Mouse (Mus musculus) forebrain, embryonic 12.5 days (tissue): Measurements from ENCODE around the gene Srgap1. TPM values are rescaled to one million over a fixed set of nuclear protein-coding genes. Genes with fewer than 3 reads are reported as not detected.
A peak's percentile ranks its signal among the peaks of the same experiment; 100 is the strongest.
"Not testable (repeated sequence)": the region's sequence is repeated elsewhere in the genome, so short reads cannot be mapped to it uniquely, and the experiment has no call there.

Experiments used
- ATAC-seq: fragments of 200-750 bp; cut with Nextera tagmentation; 2 replicates; pipeline ENCODE4 v1.8.0; 2017; ENCODE audit warnings: moderate TSS enrichment; ENCODE audit not compliant: low FRiP score
- H3K27ac ChIP-seq: fragments of 300-500 bp; sonication (generic); 2 replicates; pipeline ENCODE4 v1.5.1; 2016; ENCODE audit warnings: mild to moderate bottlenecking
- H3K27me3 ChIP-seq: fragments of 300-500 bp; sonication (generic); 2 replicates; pipeline ENCODE4 v1.6.1; 2016; ENCODE audit warnings: mild to moderate bottlenecking
- H3K36me3 ChIP-seq: fragments of 300-500 bp; sonication (generic); replicated peaks from 2 replicates; pipeline ENCODE4 v1.6.1; 2016; ENCODE audit warnings: mild to moderate bottlenecking
- H3K4me1 ChIP-seq: fragments of 300-500 bp; sonication (generic); 2 replicates; pipeline ENCODE4 v1.6.1; 2016
- H3K4me2 ChIP-seq: fragments of 300-500 bp; sonication (generic); 2 replicates; pipeline ENCODE4 v1.6.1; 2016; ENCODE audit warnings: mild to moderate bottlenecking, moderate library complexity
- H3K4me3 ChIP-seq: fragments of 300-500 bp; sonication (generic); replicated peaks from 2 replicates; pipeline ENCODE4 v1.5.1; 2016; ENCODE audit warnings: mild to moderate bottlenecking
- H3K9ac ChIP-seq: fragments of 300-500 bp; sonication (generic); 2 replicates; pipeline ENCODE4 v1.6.1; 2016; ENCODE audit warnings: mild to moderate bottlenecking
- H3K9me3 ChIP-seq: fragments of 300-500 bp; sonication (generic); 2 replicates; pipeline ENCODE4 v1.6.1; 2016
- WGBS: fragments of 180-500 bp; shearing (Covaris S2); methylation state at CpG from one replicate; pipeline ENCODE4 v1.1.7; 2016; 5-methylcytosine and 5-hydroxymethylcytosine counted together
- polyA plus RNA-seq: library from polyadenylated mRNA; unstranded; fragments of >200 nt; fragmentation: Nextera tagmentation; extraction: Ambion mirVana; gene quantifications from 2 replicates; pipeline ENCODE4 v1.2.1, GENCODE M21; 2016

Gene Srgap1
- polyA plus RNA-seq, 1 experiment from 2014 or later = 22.2 TPM

- Histone ChIP-seq H3K4me2 (no peak overlapping the region), H3K4me1 (0 out of 2 replicates have a peak, but pooled peaks cover 2% of the 10 kb centered on the region), H3K36me3 (peaks cover 25% of the 10 kb centered on the region), H3K27ac (no peak overlapping the region), H3K27me3 (no peaks in the 10 kb centered on the region), H3K9me3 (no peaks in the 10 kb centered on the region), H3K9ac (no peak overlapping the region), H3K4me3 (no peak overlapping the region)
- no peak for ATAC-seq
- 80% methylated on average over 8 of the region's 8 CpGs for WGBS
Measured at GRCm38 (mm10) chr10:121796027-121796802, 250.9 kb downstream of the Srgap1 start.

- H3K9ac ChIP-seq = no peak overlapping the region
- H3K9me3 ChIP-seq = no peaks in the 10 kb centered on the region
- WGBS = 92% methylated on average over 12 of the region's 12 CpGs
- H3K27ac ChIP-seq = no peak overlapping the region
- peaks cover 14% of the 10 kb centered on the region for H3K4me1 ChIP-seq
- H3K4me3 ChIP-seq = no peak overlapping the region
- peaks cover 22% of the 10 kb centered on the region; the same call in 1 of the 2 replicates for H3K36me3 ChIP-seq
- ATAC-seq = no peak
- no peak overlapping the region for H3K4me2 ChIP-seq
- no peaks in the 10 kb centered on the region for H3K27me3 ChIP-seq
Measured at GRCm38 (mm10) chr10:121794486-121794885, 252.6 kb downstream of the Srgap1 start.

GRCm38 (mm10) chr10:121792661-121793060 lies 254.5 kb downstream of the Srgap1 start:
- 85% methylated on average over 17 of the region's 17 CpGs for WGBS
- no peak overlapping the region for H3K27ac ChIP-seq
- H3K9ac ChIP-seq = no peak overlapping the region
- no peak for ATAC-seq
- peaks cover 18% of the 10 kb centered on the region; the same call in 1 of the 2 replicates for H3K36me3 ChIP-seq
- no peak overlapping the region for H3K4me2 ChIP-seq
- H3K4me1 ChIP-seq = peaks cover 14% of the 10 kb centered on the region
- H3K27me3 ChIP-seq = no peaks in the 10 kb centered on the region
- H3K9me3 ChIP-seq = no peaks in the 10 kb centered on the region
- H3K4me3 ChIP-seq = no peak overlapping the region

- Histone ChIP-seq H3K9ac (no peak overlapping the region), H3K4me3 (no peak overlapping the region), H3K27ac (no peak overlapping the region), H3K36me3 (peaks cover 16% of the 10 kb centered on the region), H3K4me1 (peaks cover 12% of the 10 kb centered on the region), H3K4me2 (no peak overlapping the region), H3K9me3 (no peaks in the 10 kb centered on the region), H3K27me3 (no peaks in the 10 kb centered on the region)
- ATAC-seq = 0 out of 2 replicates have a peak, but pooled peaks have one; percentile 23
- WGBS = 17% methylated on average over 6 of the region's 6 CpGs
Measured at GRCm38 (mm10) chr10:121790078-121790477, 257.0 kb downstream of the Srgap1 start.

- H3K36me3 ChIP-seq = peaks cover 26% of the 10 kb centered on the region
- no peak overlapping the region for H3K9ac ChIP-seq
- H3K4me1 ChIP-seq = peaks cover 12% of the 10 kb centered on the region
- no peak for ATAC-seq
- H3K4me2 ChIP-seq = no peak overlapping the region
- no peaks in the 10 kb centered on the region for H3K9me3 ChIP-seq
- no peak overlapping the region for H3K27ac ChIP-seq
- H3K4me3 ChIP-seq = no peak overlapping the region
- WGBS = 92% methylated on average over 3 of the region's 3 CpGs
- H3K27me3 ChIP-seq = no peaks in the 10 kb centered on the region
Measured at GRCm38 (mm10) chr10:121788536-121788935, 258.6 kb downstream of the Srgap1 start.

- Histone ChIP-seq H3K9ac (no peak overlapping the region), H3K27me3 (no peaks in the 10 kb centered on the region), H3K4me3 (no peak overlapping the region), H3K36me3 (peaks cover 33% of the 10 kb centered on the region), H3K4me2 (no peak overlapping the region), H3K9me3 (no peaks in the 10 kb centered on the region), H3K4me1 (no peaks in the 10 kb centered on the region), H3K27ac (no peak overlapping the region)
- ATAC-seq = no peak
- 65% methylated on average over 14 of the region's 14 CpGs for WGBS
Measured at GRCm38 (mm10) chr10:121781159-121781558, 266.0 kb downstream of the Srgap1 start.

- 0 out of 2 replicates have a peak, but pooled peaks cover 2% of the 10 kb centered on the region for H3K4me1 ChIP-seq
Measured at GRCm38 (mm10) chr10:121775990-121776389, 271.1 kb downstream of the Srgap1 start.

GRCm38 (mm10) chr10:121773813-121774212 lies 273.3 kb downstream of the Srgap1 start:
- Histone ChIP-seq H3K36me3 (no peaks in the 10 kb centered on the region), H3K9ac (no peak overlapping the region), H3K4me2 (no peak overlapping the region), H3K4me3 (no peak overlapping the region), H3K27me3 (no peaks in the 10 kb centered on the region), H3K27ac (no peak overlapping the region), H3K4me1 (0 out of 2 replicates have a peak, but pooled peaks cover 5% of the 10 kb centered on the region), H3K9me3 (no peaks in the 10 kb centered on the region)
- ATAC-seq = no peak
- 80% methylated on average over 4 of the region's 4 CpGs for WGBS

More at GRCm38 (mm10) chr10:121775990-121776389, 271.1 kb downstream of the Srgap1 start:
- no peaks in the 10 kb centered on the region for H3K27me3 ChIP-seq
- no peaks in the 10 kb centered on the region for H3K9me3 ChIP-seq
- no peak overlapping the region for H3K4me2 ChIP-seq
- ATAC-seq = no peak
- no peak overlapping the region for H3K9ac ChIP-seq
- H3K4me3 ChIP-seq = no peak overlapping the region
- H3K36me3 ChIP-seq = no peaks in the 10 kb centered on the region
- no peak overlapping the region for H3K27ac ChIP-seq
- WGBS = 62% methylated on average over 3 of the region's 3 CpGs

GRCm38 (mm10) chr10:121770624-121771577 lies 276.2 kb downstream of the Srgap1 start:
- 54% methylated on average over 20 of the region's 20 CpGs for WGBS
- Histone ChIP-seq H3K9me3 (no peaks in the 10 kb centered on the region), H3K36me3 (no peaks in the 10 kb centered on the region), H3K27ac (no peak overlapping the region), H3K4me2 (0 out of 2 replicates have a peak overlapping the region, but pooled peaks have one; percentile 15), H3K4me1 (0 out of 2 replicates have a peak, but pooled peaks cover 5% of the 10 kb centered on the region), H3K27me3 (no peaks in the 10 kb centered on the region), H3K4me3 (no peak overlapping the region), H3K9ac (no peak overlapping the region)
- no peak for ATAC-seq

- H3K36me3 ChIP-seq = no peaks in the 10 kb centered on the region
Measured at GRCm38 (mm10) chr10:121769711-121770110, 277.4 kb downstream of the Srgap1 start.

GRCm38 (mm10) chr10:121767295-121767694 lies 279.8 kb downstream of the Srgap1 start:
- H3K4me2 ChIP-seq, H3K9ac ChIP-seq, ATAC-seq, H3K4me3 ChIP-seq, H3K9me3 ChIP-seq, H3K36me3 ChIP-seq, H3K27ac ChIP-seq, H3K27me3 ChIP-seq: not testable (repeated sequence)
- H3K4me1 ChIP-seq = peaks cover 18% of the 10 kb centered on the region
- WGBS = 79% methylated on average over 3 of the region's 3 CpGs

More at GRCm38 (mm10) chr10:121769711-121770110, 277.4 kb downstream of the Srgap1 start:
- Histone ChIP-seq H3K27ac (no peak overlapping the region), H3K9me3 (no peaks in the 10 kb centered on the region), H3K4me2 (no peak overlapping the region), H3K9ac (no peak overlapping the region), H3K4me1 (peaks cover 17% of the 10 kb centered on the region), H3K4me3 (no peak overlapping the region), H3K27me3 (no peaks in the 10 kb centered on the region)
- no peak for ATAC-seq
- 95% methylated on average over 5 of the region's 5 CpGs for WGBS
